Mouse (Mus musculus) small intestine, adult 2 months (tissue): ENCODE data around the gene Fchsd2. TPM values are rescaled to one million over a fixed set of nuclear protein-coding genes. Genes with fewer than 3 reads are reported as not detected.
A peak's percentile ranks its signal among the peaks of the same experiment; 100 is the strongest.

Source experiments
- H3K27ac ChIP-seq: fragments of 200-500 bp; 2 replicates; pipeline ENCODE4 v1.5.1; 2012; ENCODE audit warnings: low read depth, low read length, control low read depth, inconsistent platforms; ENCODE audit not compliant: insufficient read depth
- H3K27me3 ChIP-seq: fragments of 200-500 bp; 2 replicates; pipeline ENCODE4 v1.6.1; 2012; ENCODE audit warnings: mild to moderate bottlenecking, moderate library complexity, low read length, inconsistent platforms; ENCODE audit not compliant: control insufficient read depth, insufficient read depth
- H3K36me3 ChIP-seq: fragments of 200-500 bp; 2 replicates; pipeline ENCODE4 v1.6.1; 2012; ENCODE audit warnings: mild to moderate bottlenecking, low read length, control low read depth, inconsistent platforms; ENCODE audit not compliant: control insufficient read depth, insufficient read depth
- H3K4me1 ChIP-seq: fragments of 200-500 bp; 2 replicates; pipeline ENCODE4 v1.6.1; 2012; ENCODE audit warnings: low read length, inconsistent platforms, mixed read lengths; ENCODE audit not compliant: control insufficient read depth, insufficient read depth, insufficient read length
- H3K4me3 ChIP-seq: fragments of 200-500 bp; 2 replicates; pipeline ENCODE4 v1.5.1; 2012; ENCODE audit warnings: low read depth, mild to moderate bottlenecking, control low read depth, inconsistent platforms, low read length, moderate library complexity
- CTCF ChIP-seq: fragments of 200-500 bp; IDR thresholded peaks from 2 replicates; pipeline ENCODE4 v1.5.1; 2012; ENCODE audit warnings: low read depth, mild to moderate bottlenecking, control low read depth, inconsistent platforms, low read length, moderate library complexity, mixed read lengths; ENCODE audit not compliant: insufficient replicate concordance, insufficient read length; ENCODE audit errors: extremely low read depth
- POLR2A ChIP-seq: fragments of 200-500 bp; IDR thresholded peaks from 2 replicates; pipeline ENCODE4 v1.6.1; 2012; ENCODE audit warnings: low read depth, mild to moderate bottlenecking, control low read depth, inconsistent platforms, low read length, moderate library complexity
- WGBS: fragments of 180-500 bp; shearing (Covaris S2); methylation state at CpG from one replicate; pipeline ENCODE4 v1.1.7; 2018; 5-methylcytosine and 5-hydroxymethylcytosine counted together
- polyA plus RNA-seq: library from polyadenylated mRNA; depleted of rRNA; stranded (reverse); fragments of >200 nt; gene quantifications from 2 replicates; pipeline ENCODE4 v1.2.3, GENCODE M21; 2012

The Fchsd2 gene
- polyA plus RNA-seq, 1 experiment = 6.9 TPM

- Histone ChIP-seq H3K27ac (no peak overlapping the region), H3K36me3 (no peaks in the 10 kb centered on the region), H3K4me1 (no peaks in the 10 kb centered on the region), H3K4me3 (no peak overlapping the region), H3K27me3 (no peaks in the 10 kb centered on the region)
- WGBS = 91% methylated on average over 2 of the region's 2 CpGs
- TF ChIP-seq POLR2A (no peak), CTCF (no peak)
Observed at GRCm38 (mm10) chr7:101053136-101053535, 39.5 kb upstream of the Fchsd2 start.

GRCm38 (mm10) chr7:101057309-101057708, 35.4 kb upstream of the Fchsd2 start:
- 67% methylated on average over 4 of the region's 4 CpGs for WGBS
- H3K27ac ChIP-seq = no peak overlapping the region
- no peaks in the 10 kb centered on the region for H3K27me3 ChIP-seq
- H3K4me1 ChIP-seq = peaks cover 4% of the 10 kb centered on the region
- H3K4me3 ChIP-seq = no peak overlapping the region
- H3K36me3 ChIP-seq = no peaks in the 10 kb centered on the region
- TF ChIP-seq CTCF = no peak
- TF ChIP-seq POLR2A = no peak

GRCm38 (mm10) chr7:101059188-101059587, 33.5 kb upstream of the Fchsd2 start:
- Histone ChIP-seq H3K4me1 (peaks cover 17% of the 10 kb centered on the region), H3K36me3 (no peaks in the 10 kb centered on the region), H3K27me3 (no peaks in the 10 kb centered on the region), H3K27ac (no peak overlapping the region), H3K4me3 (no peak overlapping the region)
- no peak for TF ChIP-seq CTCF
- WGBS = 90% methylated on average over 5 of the region's 5 CpGs

- WGBS = 66% methylated on average over 5 of the region's 5 CpGs
- Histone ChIP-seq H3K4me3 (no peak overlapping the region), H3K27ac (no peak overlapping the region)
Observed at GRCm38 (mm10) chr7:101060476-101060875, 32.2 kb upstream of the Fchsd2 start.

GRCm38 (mm10) chr7:101061381-101061780, 31.3 kb upstream of the Fchsd2 start:
- Histone ChIP-seq H3K36me3 (no peaks in the 10 kb centered on the region), H3K27me3 (no peaks in the 10 kb centered on the region), H3K4me1 (peaks cover 30% of the 10 kb centered on the region), H3K27ac (no peak overlapping the region), H3K4me3 (peak overlapping the region; percentile 42)
- WGBS = 9% methylated on average over 17 of the region's 17 CpGs
- TF ChIP-seq CTCF (peak; percentile 95), POLR2A (no peak)

More at GRCm38 (mm10) chr7:101060476-101060875, 32.2 kb upstream of the Fchsd2 start:
- H3K4me1 ChIP-seq = peaks cover 24% of the 10 kb centered on the region
- TF ChIP-seq POLR2A (no peak), CTCF (no peak)
- no peaks in the 10 kb centered on the region for H3K27me3 ChIP-seq
- no peaks in the 10 kb centered on the region for H3K36me3 ChIP-seq

GRCm38 (mm10) chr7:101062246-101062645, 30.4 kb upstream of the Fchsd2 start:
- Histone ChIP-seq H3K27me3 (no peaks in the 10 kb centered on the region), H3K4me3 (no peak overlapping the region), H3K4me1 (peaks cover 39% of the 10 kb centered on the region), H3K36me3 (no peaks in the 10 kb centered on the region), H3K27ac (no peak overlapping the region; the same call in 1 of the 2 replicates)
- 65% methylated on average over 6 of the region's 6 CpGs for WGBS
- TF ChIP-seq CTCF = no peak
- no peak for TF ChIP-seq POLR2A

- H3K27me3 ChIP-seq = no peaks in the 10 kb centered on the region
- TF ChIP-seq CTCF (no peak), POLR2A (no peak)
- peaks cover 45% of the 10 kb centered on the region for H3K4me1 ChIP-seq
- peak overlapping the region; percentile 99 for H3K27ac ChIP-seq
- no peak overlapping the region for H3K4me3 ChIP-seq
- H3K36me3 ChIP-seq = no peaks in the 10 kb centered on the region
- WGBS = 22% methylated on average over 10 of the region's 10 CpGs
Observed at GRCm38 (mm10) chr7:101063523-101063922, 29.1 kb upstream of the Fchsd2 start.
